Mouse (Mus musculus) gastrocnemius, postnatal 14 days (tissue): Measurements from ENCODE around the gene Gtf2a1l. TPM values are rescaled to one million over a fixed set of nuclear protein-coding genes. Genes with fewer than 3 reads are reported as not detected.

ENCODE experiments used
- DNase-seq: peaks from one replicate; pipeline ENCODE4 v3.0.0; 2021; ENCODE audit warnings: mixed read lengths
- intact Hi-C: fragments of 180-260 bp; cut with DNase I; formaldehyde crosslinking; loops from one replicate; pipeline ENCODE4 v1.15.1; 2025; ENCODE audit warnings: low total_unique reads
- total RNA-seq, 2 experiments: library from RNA; stranded (reverse); gene quantifications; 2 replicates each; pipeline ENCODE4 v1.2.3; 2021

The Gtf2a1l gene
- total RNA-seq, 2 experiments from 2014 or later = not detected

GRCm38 (mm10) chr17:88652010-88652409 is 16.4 kb upstream of the Gtf2a1l start:
- intact Hi-C loops = no loop called here
- peak; percentile 43 for DNase-seq

- intact Hi-C loops = no loop called here
- DNase-seq = peak; percentile 68
These were observed 15.6 kb upstream of the Gtf2a1l start for GRCm38 (mm10) chr17:88652702-88653374.

- no peak for DNase-seq
These were observed 15.1 kb upstream of the Gtf2a1l start for GRCm38 (mm10) chr17:88653375-88653769.

GRCm38 (mm10) chr17:88658510-88658909 is 9.9 kb upstream of the Gtf2a1l start:
- intact Hi-C loops = no loop called here
- DNase-seq = no peak

More at GRCm38 (mm10) chr17:88653375-88653769, 15.1 kb upstream of the Gtf2a1l start:
- intact Hi-C loops = no loop called here

GRCm38 (mm10) chr17:88666076-88666475 is 2.4 kb upstream of the Gtf2a1l start:
- intact Hi-C loops = no loop called here
- DNase-seq = no peak

- DNase-seq = no peak
- intact Hi-C loops = no loop called here
These were observed 1.5 kb downstream of the Gtf2a1l start for GRCm38 (mm10) chr17:88669921-88670320.

- intact Hi-C loops = no loop called here
- no peak for DNase-seq
These were observed 2.3 kb downstream of the Gtf2a1l start for GRCm38 (mm10) chr17:88670800-88671199.

GRCm38 (mm10) chr17:88675310-88676309 is 7.2 kb downstream of the Gtf2a1l start:
- intact Hi-C loops = no loop called here
- no peak for DNase-seq

- intact Hi-C loops = no loop called here
- no peak for DNase-seq
These were observed 19.8 kb downstream of the Gtf2a1l start for GRCm38 (mm10) chr17:88688226-88688625.

- intact Hi-C loops = no loop called here
- DNase-seq = no peak
These were observed 28.3 kb downstream of the Gtf2a1l start for GRCm38 (mm10) chr17:88696656-88697333.

GRCm38 (mm10) chr17:88700901-88701300 is 32.4 kb downstream of the Gtf2a1l start:
- intact Hi-C loops = no loop called here
- no peak for DNase-seq

- DNase-seq = no peak
- intact Hi-C loops = no loop called here
These were observed 33.9 kb downstream of the Gtf2a1l start for GRCm38 (mm10) chr17:88702345-88702744.

GRCm38 (mm10) chr17:88703112-88703511 is 34.7 kb downstream of the Gtf2a1l start:
- intact Hi-C loops = no loop called here
- DNase-seq = no peak

- DNase-seq = no peak
- intact Hi-C loops = no loop called here
These were observed 37.8 kb downstream of the Gtf2a1l start for GRCm38 (mm10) chr17:88706231-88706649.

GRCm38 (mm10) chr17:88749646-88750045 is 81.2 kb downstream of the Gtf2a1l start:
- DNase-seq = no peak
- intact Hi-C loops = no loop called here

GRCm38 (mm10) chr17:88752827-88753471 is 84.5 kb downstream of the Gtf2a1l start:
- peak; percentile 24 for DNase-seq
- intact Hi-C loops = loop anchor here (2.0 kb wide), 1 partner anchor 98 kb away; no protein-coding TSS in a partner anchor

- no peak for DNase-seq
- intact Hi-C loops = loop anchor here (2.0 kb wide), 1 partner anchor 99 kb away; no protein-coding TSS in a partner anchor
These were observed 85.0 kb downstream of the Gtf2a1l start for GRCm38 (mm10) chr17:88753472-88753857.

GRCm38 (mm10) chr17:88755776-88756175 is 87.3 kb downstream of the Gtf2a1l start:
- intact Hi-C loops = no loop called here
- DNase-seq = no peak

- no peak for DNase-seq
- intact Hi-C loops = no loop called here
These were observed 89.6 kb downstream of the Gtf2a1l start for GRCm38 (mm10) chr17:88758003-88758437.
